Mouse (Mus musculus) forebrain, embryonic 14.5 days (tissue): ENCODE data around the gene Slc35f3. TPM values are rescaled to one million over a fixed set of nuclear protein-coding genes. Genes with fewer than 3 reads are reported as not detected.
"Not testable (repeated sequence)": the region's sequence is repeated elsewhere in the genome, so short reads cannot be mapped to it uniquely, and the experiment has no call there.

Experiments
- ATAC-seq: fragments of 200-750 bp; cut with Nextera tagmentation; 2 replicates; pipeline ENCODE4 v1.8.0; 2017; ENCODE audit warnings: mild to moderate bottlenecking, moderate library complexity
- DNase-seq: peaks from one replicate; pipeline ENCODE4 v3.0.0-alpha.2; 2015; ENCODE audit warnings: low spot score
- H3K27ac ChIP-seq: fragments of 300-500 bp; sonication (generic); 2 replicates; pipeline ENCODE4 v1.5.1; 2014; ENCODE audit warnings: low read depth, mild to moderate bottlenecking, control low read depth, low read length, moderate library complexity
- H3K27me3 ChIP-seq: fragments of 300-500 bp; sonication (generic); replicated peaks from 2 replicates; pipeline ENCODE4 v1.6.1; 2014; ENCODE audit warnings: low read length, control low read depth, mixed read lengths; ENCODE audit not compliant: control insufficient read depth, insufficient read depth
- H3K36me3 ChIP-seq: fragments of 300-500 bp; sonication (generic); 2 replicates; pipeline ENCODE4 v1.6.1; 2014; ENCODE audit warnings: low read length, control low read depth; ENCODE audit not compliant: control insufficient read depth, insufficient read depth
- H3K4me1 ChIP-seq: fragments of 300-500 bp; sonication (generic); 2 replicates; pipeline ENCODE4 v1.6.1; 2014; ENCODE audit warnings: antibody characterized with exemption, low read length, control low read depth; ENCODE audit not compliant: control insufficient read depth, insufficient read depth
- H3K4me2 ChIP-seq: fragments of 300-500 bp; sonication (generic); 2 replicates; pipeline ENCODE4 v1.6.1; 2014; ENCODE audit warnings: mild to moderate bottlenecking, control low read depth, low read length
- H3K4me3 ChIP-seq: fragments of 300-500 bp; sonication (generic); 2 replicates; pipeline ENCODE4 v1.5.1; 2014; ENCODE audit warnings: low read depth, low read length, control low read depth
- H3K9ac ChIP-seq: fragments of 300-500 bp; sonication (generic); 2 replicates; pipeline ENCODE4 v1.6.1; 2014; ENCODE audit warnings: mild to moderate bottlenecking, low read length, control low read depth, moderate library complexity
- H3K9me3 ChIP-seq: fragments of 300-500 bp; sonication (generic); replicated peaks from 2 replicates; pipeline ENCODE4 v1.6.1; 2016; ENCODE audit warnings: low read length, control low read depth, mixed read lengths; ENCODE audit not compliant: control insufficient read depth
- WGBS: fragments of 180-500 bp; shearing (Covaris S2); extraction: QIAGEN DNeasy Blood & Tissue Kit; methylation state at CpG from one replicate; pipeline ENCODE4 v1.1.7; 2014; 5-methylcytosine and 5-hydroxymethylcytosine counted together
- polyA plus RNA-seq: library from polyadenylated mRNA; unstranded; fragments of >200 nt; fragmentation: Nextera tagmentation; extraction: Ambion mirVana; gene quantifications from 2 replicates; pipeline ENCODE4 v1.2.1, GENCODE M21; 2014

Gene Slc35f3
- polyA plus RNA-seq, 1 experiment from 2014 or later, result 0.24 TPM

DNA sequence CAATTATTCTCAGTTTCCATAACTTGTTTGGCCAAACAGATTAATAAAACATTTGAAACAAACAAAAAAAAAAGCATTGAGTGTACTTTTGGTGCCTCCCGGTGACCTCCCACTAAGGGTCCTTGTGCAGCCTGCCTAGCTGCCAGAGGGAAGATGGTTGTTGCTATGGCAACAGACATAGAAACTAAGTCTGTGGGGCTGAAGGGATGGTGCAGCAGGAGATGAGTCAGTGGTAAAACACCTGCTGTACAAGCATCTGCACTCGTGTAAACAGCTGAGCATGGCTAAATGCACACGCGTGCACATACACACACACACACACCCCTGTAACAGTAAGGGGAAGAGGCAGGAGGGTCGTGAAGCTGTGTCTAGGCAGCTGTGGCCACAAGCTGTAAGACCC, 97.6 kb downstream of the Slc35f3 start:
- 59% methylated on average over 5 of the region's 5 CpGs for WGBS
- no peak overlapping the region for H3K4me3 ChIP-seq
- H3K9ac ChIP-seq, result no peak overlapping the region
- H3K9me3 ChIP-seq, result no peaks in the 10 kb centered on the region
- no peak overlapping the region for H3K4me2 ChIP-seq
- ATAC-seq (no peak), DNase-seq (peak; percentile 56)
- H3K27me3 ChIP-seq, result no peaks in the 10 kb centered on the region
- H3K36me3 ChIP-seq, result no peaks in the 10 kb centered on the region
- H3K4me1 ChIP-seq, result 0 out of 2 replicates have a peak, but pooled peaks cover 3% of the 10 kb centered on the region
- H3K27ac ChIP-seq, result no peak overlapping the region

DNA sequence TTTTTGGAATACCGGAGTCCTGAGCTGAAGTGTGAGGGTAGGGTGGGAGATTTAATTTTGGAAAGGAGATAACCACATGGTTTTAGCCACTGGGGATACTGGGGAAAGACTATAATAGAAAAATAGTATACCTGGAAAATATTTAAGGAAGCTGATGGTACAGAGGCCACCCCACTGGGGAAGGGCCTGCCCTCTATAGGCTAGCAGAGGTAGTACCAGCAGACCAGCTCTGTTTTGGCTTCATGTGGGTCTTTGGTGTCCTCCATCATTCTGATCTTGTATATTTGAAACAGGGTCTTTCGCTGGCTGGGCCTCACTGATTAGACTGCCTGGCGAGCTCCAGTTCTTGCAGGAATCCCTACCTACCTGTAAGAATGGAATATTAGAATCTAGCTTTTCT, 100.0 kb downstream of the Slc35f3 start:
- Histone ChIP-seq H3K4me3 (no peak overlapping the region), H3K9me3 (no peaks in the 10 kb centered on the region), H3K4me2 (no peak overlapping the region), H3K27me3 (no peaks in the 10 kb centered on the region), H3K36me3 (no peaks in the 10 kb centered on the region), H3K4me1 (0 out of 2 replicates have a peak, but pooled peaks cover 3% of the 10 kb centered on the region), H3K27ac (no peak overlapping the region), H3K9ac (no peak overlapping the region)
- ATAC-seq (no peak), DNase-seq (no peak)
- WGBS, result 75% methylated on average over 3 of the region's 3 CpGs

DNA sequence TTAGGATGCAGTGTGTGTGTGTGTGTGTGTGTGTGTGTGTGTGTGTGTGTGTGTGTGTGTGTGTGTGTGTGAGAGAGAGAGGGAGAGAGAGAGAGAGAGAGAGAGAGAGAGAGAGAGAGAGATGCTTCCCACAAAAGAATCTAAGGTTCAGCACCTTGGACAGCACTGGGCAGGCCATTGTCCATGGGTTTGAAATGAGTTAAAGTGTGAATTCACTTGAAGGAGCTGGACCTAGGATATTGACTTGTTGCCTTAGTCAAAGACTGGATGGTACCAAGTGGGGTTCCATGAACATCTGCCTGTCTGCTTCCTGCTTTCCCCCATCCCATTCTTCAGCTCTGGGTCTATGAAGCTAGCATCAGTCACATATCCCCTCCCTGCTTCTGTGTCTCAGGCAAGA, 106.2 kb downstream of the Slc35f3 start:
- H3K4me2 ChIP-seq, DNase-seq, H3K4me1 ChIP-seq, H3K27ac ChIP-seq, H3K9ac ChIP-seq, H3K9me3 ChIP-seq, ATAC-seq, H3K27me3 ChIP-seq, H3K36me3 ChIP-seq, H3K4me3 ChIP-seq: not testable (repeated sequence)

DNA sequence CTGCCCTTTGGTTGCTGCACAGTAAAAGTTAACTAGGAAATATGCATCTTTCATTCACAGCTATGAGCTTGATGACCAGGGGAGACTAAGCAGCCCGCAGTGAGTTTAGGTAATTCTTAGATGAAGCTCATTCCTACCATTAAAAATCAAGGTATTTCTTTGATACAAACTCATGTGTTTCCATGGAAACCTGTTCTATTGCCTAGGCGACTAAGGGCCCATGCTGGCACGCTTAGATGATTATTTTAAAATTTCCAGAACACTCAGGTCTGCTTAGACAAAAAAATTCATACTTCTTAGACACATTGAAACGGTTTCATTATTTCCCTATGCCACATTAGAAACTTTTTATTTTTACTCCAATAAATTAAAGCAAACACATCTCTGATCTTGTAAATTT, 106.7 kb downstream of the Slc35f3 start:
- H3K4me3 ChIP-seq, result no peak overlapping the region
- no peaks in the 10 kb centered on the region for H3K27me3 ChIP-seq
- no peak overlapping the region for H3K9ac ChIP-seq
- 68% methylated on average over 4 of the region's 4 CpGs for WGBS
- ATAC-seq, result no peak
- H3K27ac ChIP-seq, result no peak overlapping the region
- DNase-seq, result peak; percentile 24
- H3K4me1 ChIP-seq, result no peaks in the 10 kb centered on the region
- H3K9me3 ChIP-seq, result no peaks in the 10 kb centered on the region
- no peak overlapping the region for H3K4me2 ChIP-seq
- H3K36me3 ChIP-seq, result no peaks in the 10 kb centered on the region

DNA sequence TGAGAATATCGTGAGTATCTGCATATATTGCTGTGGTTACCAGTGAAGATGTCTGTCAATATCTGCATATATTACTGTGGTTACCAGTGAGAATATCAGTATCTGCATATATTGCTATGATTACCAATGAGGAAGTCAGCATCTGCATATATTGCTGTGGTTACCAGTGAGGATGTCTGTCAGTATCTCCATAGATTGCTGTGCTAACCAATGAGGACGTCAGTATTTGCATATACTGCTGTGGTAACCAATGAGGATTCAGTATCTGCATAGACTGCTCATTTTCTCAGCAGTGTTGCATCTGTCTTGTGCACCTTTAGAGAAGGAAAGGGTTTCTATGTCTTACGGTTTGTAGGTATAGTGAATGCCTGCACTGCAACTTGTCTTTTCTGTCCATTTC, 122.5 kb downstream of the Slc35f3 start:
- 76% methylated on average over 3 of the region's 3 CpGs for WGBS
- DNase-seq (no peak), ATAC-seq (no peak)
- Histone ChIP-seq H3K4me2 (no peak overlapping the region), H3K27me3 (no peaks in the 10 kb centered on the region), H3K4me3 (no peak overlapping the region), H3K9me3 (no peaks in the 10 kb centered on the region), H3K27ac (no peak overlapping the region), H3K36me3 (peaks cover 11% of the 10 kb centered on the region), H3K9ac (no peak overlapping the region), H3K4me1 (peaks cover 5% of the 10 kb centered on the region; the same call in 1 of the 2 replicates)

DNA sequence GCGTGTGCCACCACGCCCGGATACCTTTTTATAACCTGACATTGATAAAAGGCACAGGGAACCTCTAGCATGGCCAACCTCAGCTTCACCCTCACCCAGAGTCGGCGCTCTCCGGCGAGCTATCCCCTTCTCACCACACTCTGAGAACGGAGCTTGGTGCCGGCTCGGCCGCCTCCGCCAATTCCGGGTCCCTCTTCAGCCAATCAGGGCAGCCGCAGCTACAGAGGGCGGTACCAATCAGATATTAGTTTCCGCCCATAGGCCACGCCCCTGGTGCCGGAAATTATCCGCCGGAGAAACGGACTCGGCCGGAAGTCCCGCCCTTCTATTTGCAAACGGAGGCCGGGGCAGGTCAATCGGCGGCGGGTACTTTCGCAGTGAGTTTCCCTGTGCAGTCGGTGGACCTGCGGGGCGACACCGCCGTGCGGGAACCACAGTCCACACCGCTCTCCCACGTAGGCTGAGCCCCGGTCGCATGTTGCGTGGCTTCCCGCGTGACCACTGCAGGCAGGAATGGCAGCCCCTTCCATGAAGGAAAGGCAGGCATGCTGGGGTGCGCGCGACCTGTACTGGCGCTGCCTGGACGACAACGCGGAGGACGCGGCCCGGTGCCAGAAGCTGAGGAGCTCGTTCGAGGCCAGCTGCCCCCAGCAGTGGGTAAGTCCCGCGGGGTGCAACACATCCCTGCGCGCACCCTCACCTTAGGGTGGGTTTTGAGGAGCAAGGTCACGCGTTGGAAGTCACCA, 124.0 kb downstream of the Slc35f3 start, which contains the start of gene Coa6:
Coa6 (plus strand) TSS at position 342 of the 746 bp plus-strand sequence.
- Histone ChIP-seq H3K4me1 (peaks cover 5% of the 10 kb centered on the region; the same call in 1 of the 2 replicates), H3K4me2 (peak within 1 kb of the TSS; percentile 63), H3K9ac (peak within 1 kb of the TSS; percentile 82), H3K4me3 (peak within 1 kb of the TSS; percentile 84), H3K9me3 (no peaks in the 10 kb centered on the region), H3K36me3 (peaks cover 26% of the 10 kb centered on the region), H3K27me3 (no peaks in the 10 kb centered on the region), H3K27ac (peak within 1 kb of the TSS; percentile 65)
- DNase-seq (peak; percentile 99), ATAC-seq (peak; percentile 99)
- WGBS, result under 1% methylated on average over 61 of the region's 61 CpGs

- Histone ChIP-seq H3K4me2 (peak overlapping the region; percentile 63), H3K27me3 (no peaks in the 10 kb centered on the region), H3K9me3 (no peaks in the 10 kb centered on the region), H3K27ac (peak overlapping the region; percentile 65; the same call in 1 of the 2 replicates), H3K4me3 (peak overlapping the region; percentile 84), H3K4me1 (peaks cover 5% of the 10 kb centered on the region; the same call in 1 of the 2 replicates), H3K9ac (peak overlapping the region; percentile 82), H3K36me3 (peaks cover 31% of the 10 kb centered on the region)
- whole genome bisulfite sequencing, result 8% methylated on average over 9 of the region's 9 CpGs
- ATAC-seq (peak; percentile 35), DNase-seq (peak; percentile 36)
Measured at GRCm38 (mm10) chr8:126422920-126423300, 124.6 kb downstream of the Slc35f3 start.

DNA sequence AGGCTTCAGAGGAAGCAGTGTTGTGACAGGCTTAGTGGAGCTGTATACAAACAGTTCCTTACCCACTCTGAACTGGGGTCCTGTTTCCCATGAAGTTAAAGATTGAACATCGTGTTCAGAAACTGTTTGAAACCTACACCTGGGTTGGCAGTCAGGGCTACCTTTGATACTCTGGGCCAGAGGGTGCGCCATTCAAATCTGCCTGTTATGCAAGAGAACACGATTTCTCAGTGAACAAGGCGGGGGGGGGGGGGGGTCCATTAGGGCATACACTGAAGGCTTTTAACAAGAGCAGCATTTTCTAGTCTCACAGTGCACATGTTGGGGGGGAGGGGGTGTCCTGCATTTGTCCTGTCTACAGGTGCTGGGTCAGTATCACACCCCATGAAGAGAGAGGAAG, 125.8 kb downstream of the Slc35f3 start:
- 87% methylated on average over 4 of the region's 4 CpGs for WGBS
- no peak overlapping the region for H3K4me3 ChIP-seq
- H3K27me3 ChIP-seq, result no peaks in the 10 kb centered on the region
- no peaks in the 10 kb centered on the region for H3K9me3 ChIP-seq
- no peak for ATAC-seq
- H3K9ac ChIP-seq, result no peak overlapping the region
- no peak overlapping the region for H3K4me2 ChIP-seq
- peaks cover 5% of the 10 kb centered on the region; the same call in 1 of the 2 replicates for H3K4me1 ChIP-seq
- no peak for DNase-seq
- H3K36me3 ChIP-seq, result peaks cover 44% of the 10 kb centered on the region
- H3K27ac ChIP-seq, result no peak overlapping the region

- Histone ChIP-seq H3K4me3 (no peak overlapping the region), H3K4me2 (no peak overlapping the region), H3K4me1 (peaks cover 5% of the 10 kb centered on the region; the same call in 1 of the 2 replicates), H3K9ac (no peak overlapping the region), H3K9me3 (no peaks in the 10 kb centered on the region), H3K36me3 (peaks cover 52% of the 10 kb centered on the region), H3K27ac (no peak overlapping the region), H3K27me3 (no peaks in the 10 kb centered on the region)
- no peak for DNase-seq
- no peak for ATAC-seq
- 74% methylated on average over 1 of the region's 1 CpGs for WGBS
Measured at GRCm38 (mm10) chr8:126424946-126425345, 126.6 kb downstream of the Slc35f3 start.
